Mouse (Mus musculus) small intestine, adult 2 months (tissue): ENCODE measurements at regions not wholly inside any gene's neighbourhood (a gene's known extent, or its start where the extent isn't known, plus 50 kb on each side); places are given as distances from the start of the nearest gene placed in this dataset.

Experiments
- CTCF ChIP-seq: fragments of 200-500 bp; IDR thresholded peaks from 2 replicates; pipeline ENCODE4 v1.5.1; 2012; ENCODE audit warnings: low read depth, mild to moderate bottlenecking, control low read depth, inconsistent platforms, low read length, moderate library complexity, mixed read lengths; ENCODE audit not compliant: insufficient replicate concordance, insufficient read length; ENCODE audit errors: extremely low read depth
- POLR2A ChIP-seq: fragments of 200-500 bp; IDR thresholded peaks from 2 replicates; pipeline ENCODE4 v1.6.1; 2012; ENCODE audit warnings: low read depth, mild to moderate bottlenecking, control low read depth, inconsistent platforms, low read length, moderate library complexity

- TF ChIP-seq POLR2A (no peak), CTCF (no peak)
Observed at GRCm38 (mm10) chr3:70145728-70146127, 138.3 kb downstream of the Otol1 start.
